Mouse (Mus musculus): ENCODE measurements around the gene Gm45062.

- no peak for TF ChIP-seq CTCF (conservative IDR thresholded peaks at IDR 0.05 in 1 of 2, IDR thresholded peaks at IDR 0.05 in 1 of 2; ENCODE audit: low read depth in 2 of 2, low read length in 2 of 2)
- no peak for TF ChIP-seq UBTF (IDR thresholded peaks at IDR 0.05; ENCODE audit: low read depth, low read length)
- no peak for TF ChIP-seq EP300 (IDR thresholded peaks at IDR 0.05; ENCODE audit: low read length)
- no peak for TF ChIP-seq ZKSCAN1 (IDR thresholded peaks at IDR 0.05; ENCODE audit: borderline replicate concordance, low read depth, low read length)
- no peak for TF ChIP-seq ZC3H11A (IDR thresholded peaks at IDR 0.05; ENCODE audit: low read depth, low read length)
- TF ChIP-seq MEF2A (IDR thresholded peaks at IDR 0.05; ENCODE audit: borderline replicate concordance, low read depth, low read length): no peak
- no peak for TF ChIP-seq JUN (IDR thresholded peaks at IDR 0.05; ENCODE audit: insufficient read depth, low read depth, low read length)
Measured at GRCm38 (mm10) chr6:8495827-8496222, 236.6 kb downstream of the Gm45062 start.
